20 mouse cellular contexts compared by ENCODE assay signal in genomic region chr2:103629956-103630355, GRCm38 (mm10).
DNase-seq lines count a peak whose midpoint lies in the region; ATAC-seq and TF ChIP-seq lines count a peak whose summit lies in the region.
"Had no signal": no experiment of that assay in that cellular context is flagged by ENCODE, and none has a peak within 500 bp of the region (broad histone marks: within the 10 kb centered on the region; RNA-seq: fewer than 3 reads in every experiment).

No protein-coding gene starts in this region.

- H3K27me3 ChIP-seq in heart, embryonic 15.5 days = no peaks in the 10 kb centered on the region
- H3K27me3 ChIP-seq in heart, embryonic 11.5 days (ENCODE audit: control insufficient read depth, insufficient read depth, low read length) = no peaks in the 10 kb centered on the region
- no peaks in the 10 kb centered on the region for H3K27me3 ChIP-seq in hindbrain, postnatal 0 days (ENCODE audit: insufficient read depth, low read length)
- no peaks in the 10 kb centered on the region for H3K27me3 ChIP-seq in hindbrain, embryonic 16.5 days (replicated peaks; ENCODE audit: control insufficient read depth, insufficient read depth, low read length)

- H3K9ac ChIP-seq in heart, embryonic 15.5 days = no peak overlapping the region
- no peak overlapping the region for H3K9ac ChIP-seq in heart, embryonic 11.5 days (ENCODE audit: low read depth, low read length)
- no peak overlapping the region for H3K9ac ChIP-seq in hindbrain, postnatal 0 days (replicated peaks; ENCODE audit: low read length)
- H3K9ac ChIP-seq in hindbrain, embryonic 16.5 days (ENCODE audit: low read depth, low read length) = no peak overlapping the region

- DNase-seq in cerebellum, postnatal 10 days = peak; percentile 60 to 64
- no peak for DNase-seq in cerebellum, adult 8-10 months
- peak; percentile 34 for DNase-seq in hindbrain, postnatal 0 days (ENCODE audit: low spot score)
- no peak for DNase-seq in lung, postnatal 10 days
- DNase-seq: adrenal gland, adult 8-10 months; adrenal gland, postnatal 36 days; B cell, adult 2 months; cerebellum, adult 2 months; gastrocnemius, postnatal 36 days; heart, adult 18-20 months; kidney, adult 2 months had no signal

- whole genome bisulfite sequencing in heart, embryonic 15.5 days = 40% methylated on average over 5 of the region's 5 CpGs
- WGBS in heart, embryonic 11.5 days (ENCODE audit: insufficient replicate concordance) = 70% methylated on average over 5 of the region's 5 CpGs
- 42% methylated on average over 5 of the region's 5 CpGs for WGBS in hindbrain, postnatal 0 days
- 58% methylated on average over 5 of the region's 5 CpGs for WGBS in hindbrain, embryonic 16.5 days

- H3K36me3 ChIP-seq in heart, embryonic 15.5 days = no peaks in the 10 kb centered on the region
- H3K36me3 ChIP-seq in heart, embryonic 11.5 days (ENCODE audit: control insufficient read depth, insufficient read depth, low read length) = no peaks in the 10 kb centered on the region
- no peaks in the 10 kb centered on the region for H3K36me3 ChIP-seq in hindbrain, postnatal 0 days (ENCODE audit: insufficient read depth, low read length)
- H3K36me3 ChIP-seq in hindbrain, embryonic 16.5 days (ENCODE audit: control insufficient read depth, insufficient read depth, low read length) = no peaks in the 10 kb centered on the region
- H3K36me3 ChIP-seq: embryonic facial prominence, embryonic 10.5 days; G1E; heart, embryonic 10.5 days had no signal

- no peak for TF ChIP-seq CTCF in hindbrain, postnatal 0 days (IDR thresholded peaks at IDR 0.05; ENCODE audit: low read depth)

- no peak overlapping the region for H3K4me2 ChIP-seq in heart, embryonic 15.5 days
- no peak overlapping the region for H3K4me2 ChIP-seq in heart, embryonic 11.5 days
- H3K4me2 ChIP-seq in hindbrain, postnatal 0 days (ENCODE audit: low read depth, low read length) = no peak overlapping the region
- H3K4me2 ChIP-seq in hindbrain, embryonic 16.5 days (ENCODE audit: low read length) = no peak overlapping the region

- H3K27ac ChIP-seq in heart, embryonic 15.5 days = 0 out of 2 replicates have a peak overlapping the region, but pooled peaks have one; percentile 2
- H3K27ac ChIP-seq in heart, embryonic 11.5 days (ENCODE audit: low read depth, low read length) = no peak overlapping the region
- H3K27ac ChIP-seq in hindbrain, postnatal 0 days = no peak overlapping the region
- no peak overlapping the region for H3K27ac ChIP-seq in hindbrain, embryonic 16.5 days (ENCODE audit: low read depth, low read length)
- H3K27ac ChIP-seq: embryonic facial prominence, embryonic 10.5 days; heart, embryonic 10.5 days had no signal

- ATAC-seq in heart, embryonic 15.5 days (replicated peaks; ENCODE audit: insufficient number of reproducible peaks, insufficient read depth, low FRiP score, low read depth) = no peak
- ATAC-seq in heart, embryonic 11.5 days (replicated peaks; ENCODE audit: insufficient number of reproducible peaks, low FRiP score, low TSS enrichment) = no peak
- ATAC-seq in hindbrain, postnatal 0 days = no peak
- ATAC-seq in hindbrain, embryonic 16.5 days = no peak
- ATAC-seq: CD4-positive, CD25-positive, alpha-beta regulatory T cell, adult 4 months; forebrain, embryonic 14.5 days; intestine, embryonic 16.5 days had no signal

- H3K4me1 ChIP-seq in heart, embryonic 15.5 days (replicated peaks) = peaks cover 49% of the 10 kb centered on the region
- peaks cover 42% of the 10 kb centered on the region for H3K4me1 ChIP-seq in heart, embryonic 11.5 days (ENCODE audit: control insufficient read depth, insufficient read depth, low read length)
- peaks cover 20% of the 10 kb centered on the region for H3K4me1 ChIP-seq in hindbrain, postnatal 0 days (ENCODE audit: insufficient read depth, low read length)
- peaks cover 9% of the 10 kb centered on the region for H3K4me1 ChIP-seq in hindbrain, embryonic 16.5 days (ENCODE audit: control insufficient read depth, insufficient read depth, low read depth, low read length)

- no peaks in the 10 kb centered on the region for H3K9me3 ChIP-seq in heart, embryonic 15.5 days (replicated peaks)
- H3K9me3 ChIP-seq in heart, embryonic 11.5 days (replicated peaks; ENCODE audit: control insufficient read depth, low read length) = no peaks in the 10 kb centered on the region
- H3K9me3 ChIP-seq in hindbrain, postnatal 0 days (ENCODE audit: low read length) = no peaks in the 10 kb centered on the region
- H3K9me3 ChIP-seq in hindbrain, embryonic 16.5 days (ENCODE audit: control insufficient read depth, low read length) = no peaks in the 10 kb centered on the region
- H3K9me3 ChIP-seq: embryonic facial prominence, embryonic 10.5 days; G1E; heart, embryonic 10.5 days had no signal

- no peak overlapping the region for H3K4me3 ChIP-seq in heart, embryonic 15.5 days
- H3K4me3 ChIP-seq in heart, embryonic 11.5 days (ENCODE audit: low read depth, low read length) = no peak overlapping the region
- no peak overlapping the region for H3K4me3 ChIP-seq in hindbrain, postnatal 0 days (ENCODE audit: low read length)
- no peak overlapping the region for H3K4me3 ChIP-seq in hindbrain, embryonic 16.5 days (ENCODE audit: low read length)
- H3K4me3 ChIP-seq: embryonic facial prominence, embryonic 10.5 days; heart, embryonic 10.5 days had no signal

Comparison
In these comparisons a context has a peak if more than half of its experiments do, and no peak if none do; other contexts are left out.
1. DNase-seq: peak in cerebellum, postnatal 10 days (2 of 2) and hindbrain, postnatal 0 days (single experiment); none in cerebellum, adult 8-10 months (single experiment) and lung, postnatal 10 days (single experiment).